Mouse (Mus musculus): Measurements from ENCODE around the gene Nat8.
"Not testable (repeated sequence)": the region's sequence is repeated elsewhere in the genome, so short reads cannot be mapped to it uniquely, and the experiment has no call there.

GRCm38 (mm10) chr6:85866166-85866565 lies 34.3 kb upstream of the Nat8 start:
- TF ChIP-seq CTCF, EP300 (IDR thresholded peaks at IDR 0.05; ENCODE audit: low read depth): not testable (repeated sequence)
